Mouse (Mus musculus) heart, postnatal 0 days (tissue): Measurements from ENCODE around the gene Olfr750. TPM values are rescaled to one million over a fixed set of nuclear protein-coding genes. Genes with fewer than 3 reads are reported as not detected.

Experiments used
- ATAC-seq: fragments of 200-750 bp; cut with Nextera tagmentation; 2 replicates; pipeline ENCODE4 v1.8.0; 2017; ENCODE audit warnings: low read depth, moderate number of reproducible peaks, moderate library complexity; ENCODE audit not compliant: insufficient read depth
- DNase-seq: peaks from one replicate; pipeline ENCODE4 v3.0.0-alpha.2; 2016; ENCODE audit warnings: low spot score
- H3K27ac ChIP-seq: fragments of 300-500 bp; sonication (generic); 2 replicates; pipeline ENCODE4 v1.5.1; 2014; ENCODE audit warnings: low read depth, mild to moderate bottlenecking
- H3K27me3 ChIP-seq: fragments of 300-500 bp; sonication (generic); 2 replicates; pipeline ENCODE4 v1.6.1; 2014; ENCODE audit warnings: low read length, mixed read lengths; ENCODE audit not compliant: control insufficient read depth, insufficient read depth
- H3K36me3 ChIP-seq: fragments of 300-500 bp; sonication (generic); replicated peaks from 2 replicates; pipeline ENCODE4 v1.6.1; 2014; ENCODE audit warnings: low read length, mixed read lengths; ENCODE audit not compliant: control insufficient read depth, insufficient read depth
- H3K4me1 ChIP-seq: fragments of 300-500 bp; sonication (generic); 2 replicates; pipeline ENCODE4 v1.6.1; 2014; ENCODE audit warnings: antibody characterized with exemption; ENCODE audit not compliant: control insufficient read depth, insufficient read depth
- H3K4me2 ChIP-seq: fragments of 300-500 bp; sonication (generic); 2 replicates; pipeline ENCODE4 v1.6.1; 2014; ENCODE audit warnings: low read depth, mild to moderate bottlenecking, low read length, moderate library complexity
- H3K4me3 ChIP-seq: fragments of 300-500 bp; sonication (generic); 2 replicates; pipeline ENCODE4 v1.5.1; 2014; ENCODE audit warnings: low read depth, low read length
- H3K9ac ChIP-seq: fragments of 300-500 bp; sonication (generic); replicated peaks from 2 replicates; pipeline ENCODE4 v1.6.1; 2014; ENCODE audit warnings: low read depth, low read length, mixed read lengths
- H3K9me3 ChIP-seq: fragments of 300-500 bp; sonication (generic); replicated peaks from 2 replicates; pipeline ENCODE4 v1.6.1; 2016; ENCODE audit warnings: low read length; ENCODE audit not compliant: control insufficient read depth
- CTCF ChIP-seq: IDR thresholded peaks from 2 replicates; pipeline ENCODE4 v1.5.1; 2016; ENCODE audit warnings: antibody characterized with exemption, control low read depth, low read depth
- EP300 ChIP-seq: IDR thresholded peaks from 2 replicates; pipeline ENCODE4 v1.6.1; 2016; ENCODE audit warnings: antibody characterized with exemption, low read depth
- WGBS: fragments of 180-500 bp; shearing (Covaris S2); extraction: QIAGEN DNeasy Blood & Tissue Kit; methylation state at CpG from one replicate; pipeline ENCODE4 v1.1.7; 2014; 5-methylcytosine and 5-hydroxymethylcytosine counted together
- polyA plus RNA-seq: library from polyadenylated mRNA; unstranded; fragments of >200 nt; fragmentation: Nextera tagmentation; extraction: Ambion mirVana; gene quantifications from 2 replicates; pipeline ENCODE4 v1.2.1, GENCODE M21; 2015
- total RNA-seq: library from RNA; depleted of rRNA; stranded (reverse); fragments of >200 nt; gene quantifications from 2 replicates; pipeline ENCODE4 v1.2.3, GENCODE M21; 2014; ENCODE audit warnings: low replicate concordance

Gene Olfr750
- total and polyA plus RNA-seq, 2 experiments from 2014 or later = not detected

DNA sequence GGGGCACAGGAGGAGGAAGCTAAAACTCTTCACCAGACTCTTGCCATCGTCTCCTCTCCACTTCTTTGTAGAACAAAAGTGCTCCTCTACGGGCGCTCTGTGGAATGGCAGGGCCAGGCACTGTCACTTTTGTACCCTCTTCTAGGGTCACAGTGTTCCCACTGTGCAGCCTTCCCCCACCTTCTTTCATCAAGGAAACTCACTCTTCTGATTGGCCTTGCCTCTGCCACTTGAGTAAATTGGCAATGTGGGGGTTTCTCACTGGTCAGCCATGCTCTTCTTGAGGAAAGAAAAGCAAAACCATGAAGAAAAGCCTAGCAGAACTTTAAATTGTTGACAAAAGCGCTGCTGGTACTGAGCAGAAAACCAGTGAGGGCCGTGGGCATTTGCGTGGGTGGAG is 32.5 kb downstream of the Olfr750 start, which contains the start of gene Rnase9:
Gene Rnase9, minus strand, starts transcription at position 101 of the 400 bp plus-strand sequence.
- TF ChIP-seq EP300 (no peak), CTCF (no peak)

DNA sequence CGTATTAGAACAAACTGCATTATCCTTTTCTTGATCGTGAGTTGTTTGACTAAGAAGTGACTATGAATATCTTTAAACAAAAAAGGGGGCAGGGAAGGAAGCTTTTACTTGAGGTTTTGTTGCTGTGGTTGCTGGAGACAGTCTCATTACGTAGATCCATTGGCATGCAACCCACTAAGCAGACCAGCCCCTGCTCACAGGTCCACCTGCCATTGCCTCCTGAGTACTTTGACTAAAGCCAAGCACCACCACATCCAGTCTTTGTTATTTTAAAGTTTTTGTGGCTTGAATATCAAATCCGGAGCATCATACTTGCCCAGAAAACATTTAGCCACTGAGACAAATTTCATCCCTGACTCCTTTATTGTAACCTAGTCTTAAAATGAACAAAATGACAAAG is 38.0 kb downstream of the Olfr750 start:
- WGBS = 77% methylated on average over 4 of the region's 4 CpGs
- Histone ChIP-seq H3K4me3 (no peak overlapping the region), H3K27ac (no peak overlapping the region), H3K9ac (no peak overlapping the region), H3K4me1 (peaks cover 11% of the 10 kb centered on the region; the same call in 1 of the 2 replicates), H3K4me2 (no peak overlapping the region), H3K9me3 (no peaks in the 10 kb centered on the region), H3K36me3 (no peaks in the 10 kb centered on the region), H3K27me3 (no peaks in the 10 kb centered on the region)
- TF ChIP-seq CTCF = no peak
- TF ChIP-seq EP300 = no peak
- DNase-seq (no peak), ATAC-seq (no peak)

More for the DNA sequence above, 32.5 kb downstream of the Olfr750 start, which contains the start of gene Rnase9:
- H3K27ac ChIP-seq = no peak within 1 kb of the TSS
- WGBS = 79% methylated on average over 6 of the region's 6 CpGs
- no peaks in the 10 kb centered on the region for H3K9me3 ChIP-seq
- H3K27me3 ChIP-seq = no peaks in the 10 kb centered on the region
- H3K4me3 ChIP-seq = no peak within 1 kb of the TSS
- no peak within 1 kb of the TSS for H3K9ac ChIP-seq
- peaks cover 11% of the 10 kb centered on the region; the same call in 1 of the 2 replicates for H3K4me1 ChIP-seq
- ATAC-seq = no peak
- H3K4me2 ChIP-seq = no peak within 1 kb of the TSS
- no peak for DNase-seq
- H3K36me3 ChIP-seq = no peaks in the 10 kb centered on the region

DNA sequence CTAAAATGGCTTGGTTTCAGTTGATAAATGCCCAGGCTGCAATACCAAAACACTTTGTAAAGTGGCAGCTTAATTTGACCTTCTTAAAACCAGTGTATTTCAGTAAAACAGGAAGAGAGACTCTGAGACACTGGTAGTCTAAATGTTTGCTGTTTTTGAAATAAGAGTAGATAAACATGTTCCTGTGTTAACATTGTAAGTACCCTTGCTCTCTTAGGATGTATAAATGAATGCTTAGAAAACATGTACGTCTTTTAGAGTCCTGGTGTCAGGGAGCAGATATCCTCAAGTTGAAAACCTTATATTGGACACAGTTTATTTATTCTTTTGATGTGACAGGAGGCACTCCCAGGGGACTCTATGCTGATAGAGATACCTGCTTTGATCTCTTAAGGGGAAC is 39.0 kb downstream of the Olfr750 start:
- no peak overlapping the region for H3K4me2 ChIP-seq
- no peaks in the 10 kb centered on the region for H3K36me3 ChIP-seq
- no peaks in the 10 kb centered on the region for H3K9me3 ChIP-seq
- H3K9ac ChIP-seq = no peak overlapping the region
- TF ChIP-seq EP300 (no peak), CTCF (no peak)
- no peak overlapping the region for H3K27ac ChIP-seq
- DNase-seq = no peak
- ATAC-seq = no peak
- peaks cover 7% of the 10 kb centered on the region; the same call in 1 of the 2 replicates for H3K4me1 ChIP-seq
- no peaks in the 10 kb centered on the region for H3K27me3 ChIP-seq
- WGBS = 57% methylated on average over 1 of the region's 1 CpGs
- no peak overlapping the region for H3K4me3 ChIP-seq

DNA sequence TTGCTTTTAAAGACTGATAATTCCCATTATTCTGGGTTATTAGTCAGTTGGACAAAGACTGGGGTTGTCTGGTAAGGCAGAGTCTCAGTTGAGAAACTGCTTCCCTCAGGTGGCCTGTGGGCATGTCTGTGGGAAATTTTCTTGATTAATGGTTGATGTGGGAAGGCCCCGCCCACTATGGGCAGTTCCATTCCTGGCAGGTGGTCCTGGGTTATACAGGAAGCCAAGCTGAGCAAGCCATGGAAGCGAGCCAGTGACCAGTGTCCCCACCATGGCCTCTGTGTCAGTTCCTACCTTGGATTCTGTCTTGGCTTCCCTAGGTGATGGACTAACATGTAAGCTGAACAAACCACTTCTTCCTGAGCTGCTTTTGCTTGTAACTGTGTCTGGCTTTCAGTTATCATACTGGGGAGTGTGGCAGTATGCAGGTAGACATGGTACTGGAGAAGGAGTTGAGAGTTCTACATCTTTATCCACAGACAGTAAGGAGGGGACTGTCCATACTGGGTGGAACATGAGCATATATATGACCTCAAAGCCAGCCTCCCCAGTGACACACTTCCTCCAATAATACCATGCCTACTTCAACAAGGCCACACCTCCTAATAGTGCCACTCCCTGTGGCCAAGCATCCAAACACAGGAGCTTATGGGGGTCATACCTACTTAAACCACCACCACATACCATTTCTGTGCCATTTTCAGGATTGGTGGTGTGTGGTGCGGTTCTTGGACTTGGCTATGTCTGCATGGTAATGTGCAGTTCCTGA is 46.7 kb downstream of the Olfr750 start:
- H3K27ac ChIP-seq = no peak overlapping the region
- ATAC-seq (no peak), DNase-seq (no peak)
- H3K4me3 ChIP-seq = no peak overlapping the region
- no peaks in the 10 kb centered on the region for H3K27me3 ChIP-seq
- H3K9ac ChIP-seq = no peak overlapping the region
- no peaks in the 10 kb centered on the region for H3K4me1 ChIP-seq
- H3K4me2 ChIP-seq = no peak overlapping the region
- TF ChIP-seq CTCF = no peak
- no peak for TF ChIP-seq EP300
- 56% methylated on average over 3 of the region's 3 CpGs for WGBS
- no peaks in the 10 kb centered on the region for H3K9me3 ChIP-seq
- no peaks in the 10 kb centered on the region for H3K36me3 ChIP-seq

DNA sequence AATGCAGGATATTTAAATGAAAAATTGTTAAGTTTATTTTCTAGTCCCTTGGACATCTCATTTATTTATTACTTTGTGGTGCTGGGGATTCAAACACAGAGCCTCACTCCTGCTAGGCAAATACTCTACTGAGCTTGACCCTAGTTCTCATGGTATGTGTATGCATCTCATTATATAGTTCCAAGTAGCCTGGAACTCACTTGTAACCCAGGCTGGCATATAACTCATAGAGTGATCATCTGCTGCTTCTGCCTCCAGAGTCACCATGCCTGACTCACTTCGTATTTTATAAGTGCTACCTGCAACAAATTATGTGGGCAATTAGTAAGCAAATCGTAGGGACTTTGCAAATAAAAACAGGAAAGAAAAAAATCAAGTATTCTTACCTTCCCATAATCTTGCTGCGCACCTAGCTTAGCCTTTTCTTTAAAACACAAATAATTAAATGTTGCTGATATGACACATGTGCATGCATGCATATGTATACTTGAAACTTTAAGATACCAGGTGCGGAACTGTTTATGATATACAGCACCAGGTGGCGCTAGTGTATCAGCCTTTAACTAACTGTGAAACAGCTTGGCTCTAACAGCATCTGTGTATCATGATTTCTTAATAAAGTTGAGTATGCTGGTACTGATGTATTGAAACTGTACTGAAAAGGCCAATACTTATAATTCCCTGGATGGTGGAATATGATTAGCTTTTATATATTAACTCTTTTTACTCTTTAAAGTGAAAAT is 47.7 kb downstream of the Olfr750 start:
- WGBS = 35% methylated on average over 5 of the region's 5 CpGs
- ATAC-seq = peak; percentile 53; the same call in 1 of the 2 replicates
- TF ChIP-seq EP300 (no peak), CTCF (peak; percentile 89)
- H3K4me2 ChIP-seq = no peak overlapping the region
- no peaks in the 10 kb centered on the region for H3K27me3 ChIP-seq
- H3K4me1 ChIP-seq = no peaks in the 10 kb centered on the region
- no peak overlapping the region for H3K9ac ChIP-seq
- H3K9me3 ChIP-seq = no peaks in the 10 kb centered on the region
- no peak overlapping the region for H3K27ac ChIP-seq
- DNase-seq = peak; percentile 80
- no peak overlapping the region for H3K4me3 ChIP-seq
- no peaks in the 10 kb centered on the region for H3K36me3 ChIP-seq
